Mouse (Mus musculus) lung, postnatal 36 days (tissue): ENCODE results near the gene Trnp1.

Source experiments
- DNase-seq: peaks from one replicate; pipeline ENCODE4 v3.0.0; 2022; ENCODE audit warnings: mixed read lengths

The Trnp1 gene

DNA sequence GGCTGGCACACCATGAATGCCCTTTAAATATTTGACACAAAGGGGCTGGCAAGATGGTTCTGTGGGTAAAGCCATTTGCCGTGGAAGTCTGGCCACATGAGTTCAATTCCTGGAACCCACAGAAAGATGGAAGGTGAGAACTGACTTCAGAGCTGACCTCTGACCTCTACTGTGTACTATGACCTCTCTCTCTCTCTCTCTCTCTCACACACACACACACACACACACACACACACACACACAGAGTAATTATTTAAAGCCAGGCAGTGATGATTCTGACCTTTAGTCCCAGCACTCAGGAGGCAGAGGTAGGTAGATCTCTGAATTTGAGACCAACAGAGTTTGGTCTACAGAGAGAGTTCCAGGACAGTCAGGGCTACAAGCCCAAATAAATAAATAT, 38.3 kb downstream of the Trnp1 start:
- DNase-seq, result no peak

DNA sequence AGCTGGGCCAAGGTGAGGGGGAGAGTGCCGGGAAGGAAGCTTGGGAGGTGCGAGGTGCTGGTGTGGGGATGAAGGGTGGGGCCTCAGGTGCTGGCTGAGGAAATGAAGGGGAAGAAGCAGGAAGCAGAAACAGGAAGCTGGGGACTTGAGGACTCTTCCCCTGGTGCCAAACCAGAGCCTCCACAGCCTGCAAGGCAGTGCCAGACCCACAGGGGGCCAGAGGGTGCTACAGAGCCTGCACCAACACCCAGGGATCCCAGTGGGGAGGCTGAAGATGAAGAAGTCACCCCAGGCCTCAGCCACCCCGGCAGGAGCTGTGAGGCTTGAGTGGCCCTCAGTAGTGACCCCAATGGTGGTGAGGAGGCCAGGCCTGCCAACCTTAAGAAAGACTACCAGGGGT, 40.3 kb downstream of the Trnp1 start:
- DNase-seq, result no peak

DNA sequence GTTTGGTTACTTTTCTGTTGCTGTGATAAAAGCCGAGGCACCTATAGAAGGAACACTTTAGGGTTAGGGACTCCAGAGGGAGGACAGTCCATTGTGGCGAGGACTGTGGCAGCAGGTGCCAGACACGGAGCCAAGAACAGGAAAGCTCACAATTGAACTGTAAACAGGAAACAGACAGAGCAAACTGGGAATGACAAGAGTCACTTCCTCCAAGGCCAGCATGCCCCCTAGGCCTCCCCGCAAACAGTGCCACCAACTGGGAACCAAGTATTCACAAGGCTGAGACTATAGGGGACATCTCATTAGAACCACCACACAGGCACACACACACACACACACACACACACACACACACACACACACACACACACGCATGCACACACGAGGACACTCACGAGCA, 45.9 kb downstream of the Trnp1 start:
- DNase-seq, result peak; percentile 47

DNA sequence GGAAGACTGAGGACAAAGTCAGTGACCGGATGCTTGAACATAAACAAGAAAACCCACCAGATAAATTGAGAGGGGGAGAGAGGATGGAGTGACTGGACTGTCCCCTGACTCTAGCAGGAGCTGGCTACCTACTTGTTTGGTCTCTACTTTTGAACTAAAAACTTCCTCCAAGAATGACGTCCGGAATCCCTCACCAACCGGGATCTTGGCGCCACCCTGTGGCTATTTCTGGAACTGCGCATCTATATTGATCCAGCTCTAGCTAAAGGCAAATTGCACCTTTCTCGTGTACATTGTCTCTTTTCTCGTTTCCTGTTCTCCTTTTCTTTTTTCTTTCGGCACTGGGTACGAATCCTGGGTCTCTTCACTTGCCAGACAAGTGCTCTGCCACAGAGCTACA, 46.8 kb downstream of the Trnp1 start:
- peak; percentile 91 for DNase-seq

DNA sequence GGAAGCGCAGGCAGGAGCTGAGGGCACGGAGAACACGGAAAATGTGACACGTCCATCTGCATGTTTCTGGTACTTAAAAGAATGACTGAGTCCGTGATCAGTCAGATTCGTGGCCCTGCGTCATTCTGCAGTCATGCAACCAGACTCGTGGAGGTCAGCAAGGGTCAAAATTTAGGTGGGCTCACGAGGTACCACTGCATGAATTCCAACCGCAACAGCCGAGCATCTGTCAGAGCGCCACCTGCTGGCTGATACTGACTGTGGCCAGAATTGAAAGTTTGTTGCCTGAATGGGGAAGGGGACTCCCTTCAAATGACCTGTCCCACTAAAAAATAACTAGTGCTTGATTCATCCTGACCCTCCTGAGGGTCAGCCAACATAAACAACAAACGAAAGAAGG, 48.6 kb downstream of the Trnp1 start:
- DNase-seq, result peak; percentile 60

DNA sequence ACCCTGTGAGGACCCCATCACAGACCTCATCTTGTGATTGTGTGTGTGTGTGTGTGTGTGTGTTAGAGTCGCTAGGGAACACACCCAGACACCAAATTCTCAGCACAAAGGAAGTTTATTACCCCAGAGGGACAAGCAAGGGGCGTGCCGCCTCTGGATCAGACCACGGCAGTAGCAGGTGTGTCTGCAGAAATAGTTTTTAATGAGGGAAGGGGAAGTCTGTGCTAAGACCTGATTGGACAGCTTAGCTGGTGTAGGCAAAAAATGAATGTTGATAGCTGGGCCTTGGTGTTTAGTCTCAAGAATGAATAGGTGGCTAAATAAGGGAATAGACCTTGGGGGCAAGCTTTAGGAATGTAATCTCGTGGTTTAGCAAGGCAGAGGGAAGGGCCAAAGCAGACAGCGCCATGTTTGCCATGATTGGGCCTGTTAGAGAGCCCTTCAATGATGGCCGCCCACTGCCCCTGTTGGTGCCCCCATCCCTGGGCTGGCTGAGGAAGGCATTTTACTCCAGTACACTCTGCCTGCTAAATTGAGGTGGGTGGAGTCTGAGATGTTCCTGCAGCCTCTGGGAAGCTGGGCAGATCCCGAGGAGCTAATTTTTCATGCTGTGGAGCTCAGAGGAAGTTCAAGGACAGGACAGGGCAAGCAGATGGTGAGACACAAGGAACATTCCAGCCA, 49.5 kb downstream of the Trnp1 start:
- no peak for DNase-seq

DNA sequence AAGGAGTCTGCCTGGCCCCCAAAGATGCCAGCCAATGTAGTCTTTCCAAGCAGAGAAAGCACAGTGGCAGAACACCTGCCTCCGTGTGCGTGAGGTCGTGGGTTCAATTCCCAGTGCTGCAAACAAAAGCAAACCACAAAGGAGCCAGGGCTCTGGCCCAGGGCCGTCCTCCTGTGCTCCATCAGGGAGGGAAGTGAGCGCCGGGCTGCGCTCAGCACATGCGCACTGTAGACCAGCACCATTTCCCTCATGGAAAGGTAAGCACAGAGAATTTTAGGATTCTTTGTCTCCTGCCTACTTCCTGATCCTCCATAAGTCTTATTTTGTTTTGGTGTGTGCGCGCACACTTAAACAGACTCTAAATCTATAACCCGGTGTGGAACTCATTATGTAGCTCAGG, 50.4 kb downstream of the Trnp1 start:
- DNase-seq, result no peak

DNA sequence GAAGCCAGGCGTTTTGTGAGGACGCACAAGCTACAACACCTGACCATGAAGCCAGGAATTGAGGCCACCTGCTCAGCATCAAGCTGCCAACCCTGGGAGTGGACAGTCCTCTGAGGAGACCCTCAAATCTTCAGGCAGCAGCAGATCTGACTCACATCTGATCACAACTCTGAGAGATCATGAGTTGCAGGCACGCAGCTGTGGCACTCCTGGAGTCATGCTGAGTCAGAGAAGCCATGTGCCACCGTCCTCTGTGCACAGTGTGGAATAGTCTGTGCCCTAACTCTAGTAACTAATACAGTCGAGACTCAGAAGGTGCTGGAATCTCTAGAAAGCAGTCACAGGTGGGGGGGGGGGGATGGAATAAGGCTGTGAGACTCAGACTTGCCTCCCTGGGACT, 51.0 kb downstream of the Trnp1 start:
- no peak for DNase-seq

DNA sequence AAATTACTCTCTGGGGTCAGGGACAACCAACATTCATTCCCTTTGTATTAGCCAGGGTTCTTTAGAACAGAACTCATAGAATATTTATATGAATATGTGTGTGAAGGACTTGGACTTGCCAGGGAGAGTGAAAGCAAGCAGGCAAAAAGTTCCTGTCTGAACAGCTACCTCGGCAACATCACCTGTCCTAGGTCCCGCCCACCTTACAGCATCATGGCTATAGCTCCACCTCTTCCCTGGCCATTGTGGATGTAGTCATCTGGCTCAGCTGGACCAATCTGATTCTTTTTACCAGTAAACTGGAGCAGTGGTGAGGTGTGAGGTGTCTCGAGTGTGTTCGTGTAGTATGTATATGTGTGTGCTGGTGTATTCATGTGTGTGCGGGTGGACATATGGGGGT, 52.6 kb downstream of the Trnp1 start:
- no peak for DNase-seq

DNA sequence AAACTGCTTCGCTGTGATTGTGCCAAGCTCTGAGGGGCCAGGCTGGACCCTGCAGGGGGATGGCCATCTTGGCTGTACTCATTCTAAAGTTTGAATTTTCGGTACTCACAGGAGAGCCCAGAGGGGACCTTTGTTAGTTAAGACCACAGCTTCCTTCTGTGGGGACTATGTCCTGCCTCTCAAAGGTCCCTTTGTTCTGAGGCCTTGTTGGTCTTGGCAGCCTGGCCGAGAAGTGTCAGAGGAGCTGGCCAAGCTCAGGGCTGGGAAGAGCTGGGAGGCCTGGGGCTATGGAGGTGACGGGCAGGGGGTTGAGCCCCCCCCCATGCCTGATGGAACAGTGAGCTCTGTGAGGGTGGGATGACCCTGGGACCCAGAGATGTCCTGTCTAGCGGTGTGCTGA, 55.3 kb downstream of the Trnp1 start:
- no peak for DNase-seq

DNA sequence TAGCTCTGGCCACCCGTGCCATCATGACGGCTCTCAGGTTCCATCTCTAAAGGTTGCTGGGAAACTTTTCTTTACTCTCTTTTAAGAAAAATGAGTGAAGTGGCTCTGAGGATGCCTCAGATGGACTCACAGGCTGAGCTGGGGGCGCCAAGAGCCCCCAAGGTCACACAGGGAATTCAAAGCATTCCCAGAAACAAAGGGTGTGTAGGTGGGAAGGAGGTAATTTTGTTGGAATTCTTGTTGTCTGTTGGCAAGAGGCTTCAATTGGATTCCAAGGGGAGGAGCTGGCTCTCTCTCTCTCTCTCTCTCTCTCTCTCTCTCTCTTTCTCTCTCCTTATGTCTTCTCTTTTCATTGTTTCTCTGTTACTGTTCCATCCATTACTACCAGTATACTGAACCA, 56.2 kb downstream of the Trnp1 start:
- no peak for DNase-seq
